Mouse (Mus musculus) liver, adult 2 months (tissue): ENCODE measurements around the gene Rhot2.

Experiments
- CTCF ChIP-seq: fragments of 200-500 bp; IDR thresholded peaks from 2 replicates; pipeline ENCODE4 v1.5.1; 2011; ENCODE audit warnings: low read depth, low read length, control low read depth
- POLR2A ChIP-seq: fragments of 200-500 bp; IDR thresholded peaks from 2 replicates; pipeline ENCODE4 v1.6.1; 2011; ENCODE audit warnings: low read length, control low read depth; ENCODE audit not compliant: insufficient read depth; ENCODE audit errors: extremely low read depth

DNA sequence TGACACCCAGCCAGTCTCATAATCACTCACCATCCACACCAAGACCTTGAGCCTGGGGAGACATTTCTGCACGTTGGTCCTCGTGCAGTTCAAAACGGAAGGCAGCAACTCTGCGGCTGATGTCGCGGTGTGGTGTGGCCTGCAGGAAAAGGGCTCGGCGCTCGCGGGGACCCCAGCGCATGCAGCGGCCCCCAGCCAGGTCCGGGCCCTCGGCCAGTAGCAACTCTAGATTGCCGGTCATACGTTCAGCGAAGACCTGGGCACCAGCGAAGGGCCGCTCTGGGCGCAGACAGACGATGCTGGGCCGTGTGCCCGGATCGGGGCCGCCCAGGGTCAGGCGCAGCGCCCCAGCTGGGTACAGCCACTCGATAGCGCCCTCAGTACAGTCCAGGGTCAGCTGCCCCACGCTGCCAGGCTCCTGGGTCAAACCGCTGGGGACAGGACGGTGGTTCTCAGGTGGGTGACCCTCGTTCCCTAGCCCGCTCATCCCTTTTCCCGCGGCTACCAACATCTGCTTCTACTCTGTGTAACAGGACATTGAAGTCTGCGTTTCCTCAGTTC lies 48.4 kb downstream of the Rhot2 start:
- TF ChIP-seq CTCF: no peak
- no peak for TF ChIP-seq POLR2A
